Mouse (Mus musculus): ENCODE measurements around the gene Zfp740.

DNA sequence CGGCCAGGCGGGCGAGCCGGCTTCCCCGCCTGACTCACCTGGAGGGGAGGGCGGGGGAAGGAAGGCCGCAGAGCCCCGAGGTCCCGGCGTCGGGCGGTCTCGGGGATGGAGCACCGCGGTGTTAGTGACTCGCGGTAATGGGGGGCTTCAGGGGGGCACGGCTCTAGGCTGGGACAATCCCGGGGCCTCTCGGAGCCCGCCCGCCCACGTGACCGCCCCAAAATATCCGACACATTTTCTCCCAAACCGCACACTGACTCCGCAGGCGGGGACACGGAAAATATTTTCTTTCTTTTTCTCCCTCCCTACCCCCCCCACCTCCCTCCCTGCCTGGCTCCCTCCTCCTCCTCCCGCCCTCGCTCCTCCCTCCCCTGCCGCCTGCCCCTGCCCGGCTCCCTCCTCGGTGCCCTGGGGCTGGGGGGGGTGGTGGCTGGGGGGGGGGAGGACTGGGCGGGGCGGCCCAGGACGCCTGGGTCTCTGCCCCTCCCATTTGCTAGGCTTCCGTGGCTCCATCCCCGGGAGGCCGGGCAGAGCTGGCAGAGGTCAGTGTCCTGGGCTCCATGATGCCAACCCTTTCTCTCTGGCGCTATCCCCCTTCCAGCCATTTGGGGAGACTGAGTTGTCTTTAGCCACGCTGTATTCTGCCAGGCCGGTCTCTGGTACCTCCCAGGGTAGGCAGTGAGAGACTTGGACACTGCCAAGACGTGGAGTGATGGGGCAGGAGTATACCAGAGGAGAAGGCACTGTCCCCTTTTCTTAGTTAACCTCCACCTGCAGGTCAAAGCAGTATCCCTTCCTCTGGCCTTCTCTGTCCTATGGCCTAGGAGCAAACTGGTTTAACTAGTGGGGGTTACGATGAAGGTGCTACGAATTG lies 54.4 kb downstream of the Zfp740 start, which contains the start of gene Rarg:
- TF ChIP-seq TAL1 (IDR thresholded peaks at IDR 0.05; ENCODE audit: low read length) (no peak), GATA1 (IDR thresholded peaks at IDR 0.05; ENCODE audit: low read length) (no peak)
